Mouse (Mus musculus): ENCODE measurements at regions not wholly inside any gene's neighbourhood (a gene's known extent, or its start where the extent isn't known, plus 50 kb on each side); places are given as distances from the start of the nearest gene placed in this dataset.
A peak's percentile ranks its signal among the peaks of the same experiment; 100 is the strongest.

DNA sequence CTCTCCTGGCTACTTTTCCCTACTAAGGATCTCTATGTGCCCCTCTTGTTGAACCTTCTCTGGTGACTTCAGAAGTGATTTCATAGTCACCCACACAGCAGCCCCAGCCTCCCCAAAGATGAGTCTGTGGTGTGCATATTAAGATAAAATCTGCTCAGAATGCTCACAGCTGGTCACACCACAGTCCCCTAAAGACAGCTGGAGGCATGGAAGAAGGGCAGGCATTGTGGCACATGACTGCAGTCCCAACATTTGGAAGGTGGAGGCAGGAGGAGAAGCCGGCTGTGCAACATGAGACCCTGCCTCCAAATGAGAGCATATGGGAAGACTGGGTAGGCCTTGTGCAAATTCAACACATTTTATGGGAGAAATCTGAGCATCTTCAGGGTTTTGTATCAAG lies 70.0 kb upstream of the Cplx2 start:
- Histone ChIP-seq H3K27me3 (replicated peaks; ENCODE audit: control insufficient read depth, insufficient read depth, low read length) (no peaks in the 10 kb centered on the region), H3K9ac (ENCODE audit: low read depth, low read length) (no peak overlapping the region), H3K36me3 (ENCODE audit: control insufficient read depth, insufficient read depth, low read length) (no peaks in the 10 kb centered on the region), H3K4me2 (ENCODE audit: low read depth, low read length) (no peak overlapping the region), H3K9me3 (ENCODE audit: control insufficient read depth, low read length) (no peaks in the 10 kb centered on the region), H3K27ac (replicated peaks; ENCODE audit: low read depth, low read length) (no peak overlapping the region), H3K4me3 (ENCODE audit: low read depth, low read length) (no peak overlapping the region), H3K4me1 (ENCODE audit: control insufficient read depth, insufficient read depth, low read length) (peaks cover 16% of the 10 kb centered on the region)
- DNase-seq (ENCODE audit: low spot score) = no peak
- WGBS = 43% methylated on average over 1 of the region's 1 CpGs
- no peak for ATAC-seq (ENCODE audit: low read depth)

DNA sequence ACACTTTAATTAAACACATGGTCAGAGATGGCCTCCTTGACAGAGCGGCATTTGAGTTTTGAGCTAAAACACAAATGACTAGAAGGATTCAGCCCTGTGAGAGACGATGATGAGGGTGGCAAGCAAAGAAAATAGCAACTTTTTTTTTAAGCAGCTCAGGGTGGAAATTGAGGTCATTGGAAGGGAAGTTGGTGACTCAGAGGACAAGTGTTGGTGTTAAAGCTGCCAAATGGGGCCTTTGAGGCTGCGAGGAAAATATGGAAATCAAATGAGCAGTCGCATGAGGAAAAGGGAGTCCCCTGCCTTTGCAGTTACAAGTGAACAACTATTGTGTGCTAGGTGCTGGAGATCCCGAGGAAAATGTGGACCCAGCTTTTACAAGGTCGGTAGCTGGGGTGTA lies 69.5 kb upstream of the Cplx2 start:
- no peak for ATAC-seq (ENCODE audit: low read depth)
- Histone ChIP-seq H3K9ac (ENCODE audit: low read depth, low read length) (no peak overlapping the region), H3K4me2 (ENCODE audit: low read depth, low read length) (peak overlapping the region; percentile 77), H3K36me3 (ENCODE audit: control insufficient read depth, insufficient read depth, low read length) (no peaks in the 10 kb centered on the region), H3K9me3 (ENCODE audit: control insufficient read depth, low read length) (no peaks in the 10 kb centered on the region), H3K4me3 (ENCODE audit: low read depth, low read length) (peak overlapping the region; percentile 83; the same call in 1 of the 2 replicates), H3K4me1 (ENCODE audit: control insufficient read depth, insufficient read depth, low read length) (peaks cover 21% of the 10 kb centered on the region), H3K27me3 (replicated peaks; ENCODE audit: control insufficient read depth, insufficient read depth, low read length) (no peaks in the 10 kb centered on the region), H3K27ac (replicated peaks; ENCODE audit: low read depth, low read length) (no peak overlapping the region)
- WGBS = 42% methylated on average over 6 of the region's 6 CpGs
- DNase-seq (ENCODE audit: low spot score) = no peak

DNA sequence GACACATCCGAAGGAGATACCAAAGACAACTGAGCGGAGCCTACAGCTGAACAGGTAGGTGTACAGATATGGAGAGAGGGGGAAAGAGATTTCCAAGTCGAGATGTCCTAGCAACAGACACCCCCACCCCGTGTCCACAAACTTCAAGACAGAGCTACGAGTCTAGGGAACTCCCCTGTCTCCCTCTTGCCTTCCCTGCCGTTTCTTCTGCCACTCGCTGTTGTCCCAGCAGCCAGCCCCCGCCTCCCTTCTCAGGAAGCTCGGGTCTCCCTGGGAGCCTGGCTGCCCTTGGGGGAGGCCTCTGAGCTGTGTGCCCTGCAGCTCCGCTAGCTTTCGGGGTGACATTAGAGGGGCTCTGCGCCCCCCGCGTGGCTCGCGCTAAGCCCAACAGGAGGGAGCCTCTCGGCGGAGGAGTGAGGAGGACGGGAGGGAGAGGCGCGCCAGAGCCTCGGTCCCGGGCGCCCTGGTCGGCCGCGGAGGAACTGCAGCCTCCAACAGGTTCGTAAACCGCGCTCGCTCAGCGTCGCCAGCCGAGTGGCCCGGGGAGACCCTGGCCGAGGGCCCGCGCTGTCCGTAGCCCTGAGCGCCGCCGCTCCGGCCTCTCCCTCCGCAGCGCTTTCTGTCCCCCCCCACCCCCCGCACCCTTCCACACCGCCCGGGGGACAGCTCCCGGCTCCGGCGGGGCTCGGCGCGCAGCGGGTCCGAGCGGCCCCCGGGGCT lies 68.6 kb upstream of the Cplx2 start:
- H3K4me3 ChIP-seq (ENCODE audit: low read depth, low read length) = peak overlapping the region; percentile 83
- peak; percentile 41 for ATAC-seq (ENCODE audit: low read depth)
- peak overlapping the region; percentile 98 for H3K9ac ChIP-seq (ENCODE audit: low read depth, low read length)
- no peaks in the 10 kb centered on the region for H3K36me3 ChIP-seq (ENCODE audit: control insufficient read depth, insufficient read depth, low read length)
- peaks cover 28% of the 10 kb centered on the region for H3K4me1 ChIP-seq (ENCODE audit: control insufficient read depth, insufficient read depth, low read length)
- H3K9me3 ChIP-seq (ENCODE audit: control insufficient read depth, low read length) = no peaks in the 10 kb centered on the region
- peak overlapping the region; percentile 100 for H3K27ac ChIP-seq (replicated peaks; ENCODE audit: low read depth, low read length)
- whole genome bisulfite sequencing = 2% methylated on average over 8 of the region's 58 CpGs
- DNase-seq (ENCODE audit: low spot score) = no peak
- no peaks in the 10 kb centered on the region for H3K27me3 ChIP-seq (replicated peaks; ENCODE audit: control insufficient read depth, insufficient read depth, low read length)
- peak overlapping the region; percentile 77 for H3K4me2 ChIP-seq (ENCODE audit: low read depth, low read length)

DNA sequence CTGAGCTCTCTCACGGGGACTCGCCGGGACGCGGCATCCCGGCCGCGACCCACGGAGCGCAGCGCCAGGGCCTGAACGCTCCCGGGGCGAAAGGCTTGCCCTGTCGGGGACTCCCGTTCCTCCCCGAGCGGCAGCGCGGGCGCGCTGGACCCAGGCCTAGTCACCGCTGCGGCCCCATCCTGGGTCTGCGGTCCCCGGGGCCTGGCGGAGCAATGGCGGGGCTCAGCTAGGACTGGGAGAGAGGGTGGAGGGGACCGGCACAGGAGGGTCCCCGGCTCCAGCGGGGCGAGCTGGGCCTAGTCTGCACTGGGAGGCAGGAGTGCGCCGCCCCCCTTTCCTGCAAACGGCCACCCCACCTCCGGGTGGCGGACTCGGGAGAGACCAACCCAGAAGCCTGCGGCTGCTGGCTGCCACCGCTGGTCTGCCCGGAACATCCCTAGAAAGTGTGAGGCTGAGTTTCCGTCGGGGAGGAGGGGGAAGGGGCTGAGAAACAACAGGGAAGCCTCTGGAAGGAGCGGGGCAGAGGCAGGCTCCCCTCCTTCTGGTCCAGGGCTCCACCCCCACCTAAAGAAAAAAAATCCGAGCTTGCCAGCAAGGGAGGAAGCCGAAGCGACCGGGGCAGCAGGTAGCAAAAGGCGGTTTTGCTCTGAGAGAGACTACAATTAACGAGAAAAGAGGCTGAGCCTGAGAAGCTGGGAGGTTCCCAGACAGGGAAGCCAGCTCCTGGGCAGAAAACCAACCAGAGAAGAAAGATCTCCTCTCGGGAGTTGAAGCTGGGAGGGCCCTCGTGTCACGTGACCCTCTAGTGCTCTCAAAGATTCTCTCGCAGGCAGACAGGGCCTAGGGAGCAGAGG lies 67.9 kb upstream of the Cplx2 start:
- ATAC-seq (ENCODE audit: low read depth) (peak; percentile 82), DNase-seq (ENCODE audit: low spot score) (peak; percentile 96)
- Histone ChIP-seq H3K4me1 (ENCODE audit: control insufficient read depth, insufficient read depth, low read length) (peaks cover 30% of the 10 kb centered on the region), H3K27me3 (replicated peaks; ENCODE audit: control insufficient read depth, insufficient read depth, low read length) (no peaks in the 10 kb centered on the region), H3K36me3 (ENCODE audit: control insufficient read depth, insufficient read depth, low read length) (no peaks in the 10 kb centered on the region), H3K4me3 (ENCODE audit: low read depth, low read length) (peak overlapping the region; percentile 83), H3K9me3 (ENCODE audit: control insufficient read depth, low read length) (no peaks in the 10 kb centered on the region), H3K9ac (ENCODE audit: low read depth, low read length) (peak overlapping the region; percentile 98), H3K4me2 (ENCODE audit: low read depth, low read length) (peak overlapping the region; percentile 77), H3K27ac (replicated peaks; ENCODE audit: low read depth, low read length) (peak overlapping the region; percentile 100)
- under 1% methylated on average over 27 of the region's 54 CpGs for whole genome bisulfite sequencing

DNA sequence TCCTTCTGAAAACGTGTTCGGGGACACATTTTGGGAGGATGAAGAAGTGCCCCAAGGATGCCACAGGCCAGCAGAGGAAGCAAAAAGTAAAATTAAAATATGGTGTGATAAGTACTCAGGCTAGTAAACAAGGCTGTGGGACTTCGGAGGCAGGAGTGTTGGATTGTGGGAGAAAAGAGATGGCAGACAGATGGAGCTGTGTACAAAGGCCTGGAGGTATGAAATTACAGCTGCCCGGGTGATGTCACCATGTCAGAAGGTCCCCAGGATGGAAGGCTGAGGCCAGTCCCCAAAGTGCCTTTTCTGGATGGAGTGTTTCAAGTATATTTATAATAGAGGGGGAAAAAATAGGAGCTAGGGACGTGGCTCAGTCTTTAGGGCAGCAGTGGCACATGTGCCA lies 66.9 kb upstream of the Cplx2 start:
- ATAC-seq (ENCODE audit: low read depth) (no peak), DNase-seq (ENCODE audit: low spot score) (no peak)
- Histone ChIP-seq H3K27ac (replicated peaks; ENCODE audit: low read depth, low read length) (peak overlapping the region; percentile 100; the same call in 1 of the 2 replicates), H3K4me1 (ENCODE audit: control insufficient read depth, insufficient read depth, low read length) (peaks cover 37% of the 10 kb centered on the region), H3K27me3 (replicated peaks; ENCODE audit: control insufficient read depth, insufficient read depth, low read length) (no peaks in the 10 kb centered on the region), H3K4me2 (ENCODE audit: low read depth, low read length) (peak overlapping the region; percentile 77; the same call in 1 of the 2 replicates), H3K36me3 (ENCODE audit: control insufficient read depth, insufficient read depth, low read length) (no peaks in the 10 kb centered on the region), H3K9me3 (ENCODE audit: control insufficient read depth, low read length) (no peaks in the 10 kb centered on the region), H3K9ac (ENCODE audit: low read depth, low read length) (no peak overlapping the region), H3K4me3 (ENCODE audit: low read depth, low read length) (no peak overlapping the region)
- WGBS = 47% methylated on average over 5 of the region's 5 CpGs

DNA sequence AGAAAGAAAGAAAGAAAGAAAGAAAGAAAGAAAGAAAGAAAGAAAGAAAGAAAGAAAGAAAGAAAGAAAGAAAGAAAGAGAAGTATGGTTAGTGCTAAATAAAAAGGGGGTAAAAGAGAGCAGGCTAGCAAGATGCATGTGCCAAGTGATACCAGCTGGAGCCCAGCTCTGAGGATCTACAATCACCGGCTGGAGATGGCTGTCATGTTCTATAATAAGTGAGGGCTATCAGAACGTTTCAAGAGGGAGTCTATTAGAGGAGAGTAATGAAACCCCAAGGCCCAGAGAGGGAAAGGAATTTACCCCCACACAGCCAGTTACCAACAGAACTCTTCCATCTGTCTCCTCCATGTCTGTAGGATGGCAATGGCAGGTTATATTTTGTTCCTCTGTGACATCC lies 62.6 kb upstream of the Cplx2 start:
- WGBS = 31% methylated on average over 2 of the region's 2 CpGs

DNA sequence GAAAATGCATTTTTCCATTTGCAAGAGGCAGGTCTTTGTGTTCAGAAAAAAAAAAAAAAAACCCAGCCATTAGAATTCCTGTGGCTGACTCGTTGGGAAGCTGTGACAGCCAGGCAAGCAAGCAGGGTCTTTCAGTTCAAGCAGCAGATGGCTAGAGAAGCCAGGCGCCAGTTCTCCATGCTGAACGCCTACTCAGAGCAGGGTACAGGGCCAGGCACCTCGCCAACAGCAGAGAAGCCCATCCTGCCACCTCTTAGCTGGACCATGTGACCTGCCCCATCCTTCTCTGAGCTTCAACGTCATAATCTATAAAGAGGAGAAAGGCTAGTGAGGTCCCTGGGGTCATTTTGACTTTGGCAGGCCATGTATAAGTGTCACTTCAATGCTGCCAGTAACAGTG lies 61.8 kb upstream of the Cplx2 start:
- Histone ChIP-seq H3K36me3 (ENCODE audit: control insufficient read depth, insufficient read depth, low read length) (0 out of 2 replicates have a peak, but pooled peaks cover 3% of the 10 kb centered on the region), H3K9me3 (ENCODE audit: control insufficient read depth, low read length) (no peaks in the 10 kb centered on the region), H3K27ac (replicated peaks; ENCODE audit: low read depth, low read length) (peak overlapping the region; percentile 17), H3K9ac (ENCODE audit: low read depth, low read length) (no peak overlapping the region), H3K4me2 (ENCODE audit: low read depth, low read length) (no peak overlapping the region), H3K4me1 (ENCODE audit: control insufficient read depth, insufficient read depth, low read length) (peaks cover 26% of the 10 kb centered on the region), H3K4me3 (ENCODE audit: low read depth, low read length) (no peak overlapping the region), H3K27me3 (replicated peaks; ENCODE audit: control insufficient read depth, insufficient read depth, low read length) (no peaks in the 10 kb centered on the region)
- ATAC-seq (ENCODE audit: low read depth) (no peak), DNase-seq (ENCODE audit: low spot score) (peak; percentile 67)
- WGBS = 35% methylated on average over 5 of the region's 5 CpGs

More for the DNA sequence above, 62.6 kb upstream of the Cplx2 start:
- peaks cover 30% of the 10 kb centered on the region for H3K4me1 ChIP-seq (ENCODE audit: control insufficient read depth, insufficient read depth, low read length)
- peak overlapping the region; percentile 17 for H3K27ac ChIP-seq (replicated peaks; ENCODE audit: low read depth, low read length)
- no peak overlapping the region for H3K9ac ChIP-seq (ENCODE audit: low read depth, low read length)
- H3K4me2 ChIP-seq (ENCODE audit: low read depth, low read length) = no peak overlapping the region
- H3K9me3 ChIP-seq (ENCODE audit: control insufficient read depth, low read length) = no peaks in the 10 kb centered on the region
- ATAC-seq (ENCODE audit: low read depth) (no peak), DNase-seq (ENCODE audit: low spot score) (no peak)
- H3K36me3 ChIP-seq (ENCODE audit: control insufficient read depth, insufficient read depth, low read length) = no peaks in the 10 kb centered on the region
- no peak overlapping the region for H3K4me3 ChIP-seq (ENCODE audit: low read depth, low read length)
- no peaks in the 10 kb centered on the region for H3K27me3 ChIP-seq (replicated peaks; ENCODE audit: control insufficient read depth, insufficient read depth, low read length)

DNA sequence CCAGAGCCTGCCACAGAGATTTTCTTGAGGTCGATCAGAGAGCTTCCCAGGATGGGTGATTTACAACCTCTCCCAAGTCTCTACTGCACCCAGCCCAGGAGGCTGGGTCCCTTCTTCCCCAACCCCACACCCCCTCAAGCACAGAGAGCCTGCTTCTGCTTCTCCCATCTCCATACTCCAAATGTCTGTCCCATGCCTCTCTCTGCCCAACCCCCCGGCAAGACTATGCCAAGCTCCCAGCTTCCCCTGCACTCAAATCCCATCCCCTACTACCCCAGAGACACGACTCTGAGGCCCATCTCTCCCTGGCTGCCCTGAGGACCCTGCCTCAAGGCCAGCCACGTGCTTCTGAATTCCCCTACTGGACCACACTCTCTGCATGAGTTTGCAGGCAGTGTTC lies 61.0 kb upstream of the Cplx2 start:
- 53% methylated on average over 4 of the region's 4 CpGs for WGBS

More for the DNA sequence above, 61.0 kb upstream of the Cplx2 start:
- ATAC-seq (ENCODE audit: low read depth) = no peak
- no peak overlapping the region for H3K27ac ChIP-seq (replicated peaks; ENCODE audit: low read depth, low read length)
- no peak overlapping the region for H3K9ac ChIP-seq (ENCODE audit: low read depth, low read length)
- no peak overlapping the region for H3K4me3 ChIP-seq (ENCODE audit: low read depth, low read length)
- H3K27me3 ChIP-seq (replicated peaks; ENCODE audit: control insufficient read depth, insufficient read depth, low read length) = no peaks in the 10 kb centered on the region
- 0 out of 2 replicates have a peak, but pooled peaks cover 3% of the 10 kb centered on the region for H3K36me3 ChIP-seq (ENCODE audit: control insufficient read depth, insufficient read depth, low read length)
- peaks cover 26% of the 10 kb centered on the region for H3K4me1 ChIP-seq (ENCODE audit: control insufficient read depth, insufficient read depth, low read length)
- DNase-seq (ENCODE audit: low spot score) = no peak
- no peak overlapping the region for H3K4me2 ChIP-seq (ENCODE audit: low read depth, low read length)
- H3K9me3 ChIP-seq (ENCODE audit: control insufficient read depth, low read length) = no peaks in the 10 kb centered on the region
